Mouse (Mus musculus) layer of hippocampus, adult 8-10 months (tissue): ENCODE results near the gene Dph1. TPM values are rescaled to one million over a fixed set of nuclear protein-coding genes. Genes with fewer than 3 reads are reported as not detected.

Source experiments
- DNase-seq, 2 experiments: peaks; one replicate each; pipeline ENCODE4 v3.0.0; 2022; ENCODE audit warnings: low spot score in 2 of 2
- total RNA-seq, 4 experiments: library from RNA; stranded (reverse); gene quantifications; 2 replicates each; pipeline ENCODE4 v1.2.4; 2022

Dph1 gene
- total RNA-seq = 10 to 100 TPM; 28.9 to 38.6 (median 30.9) TPM

GRCm38 (mm10) chr11:75190905-75191441 lies at the start of gene Dph1:
Dph1 (minus strand) TSS chr11:75191241.
- DNase-seq = no peak

- DNase-seq = no peak
Measured at GRCm38 (mm10) chr11:75240158-75240934, 49.3 kb upstream of the Dph1 start.

- DNase-seq = peak in 1 of 2 experiments; percentile 40
Measured at GRCm38 (mm10) chr11:75234745-75235144, 43.7 kb upstream of the Dph1 start.

GRCm38 (mm10) chr11:75232434-75232833 lies 41.4 kb upstream of the Dph1 start:
- no peak for DNase-seq

- peak in 1 of 2 experiments; percentile 51 for DNase-seq
Measured at GRCm38 (mm10) chr11:75231756-75232155, 40.7 kb upstream of the Dph1 start.

- no peak for DNase-seq
Measured at GRCm38 (mm10) chr11:75230272-75230760, 39.3 kb upstream of the Dph1 start.

GRCm38 (mm10) chr11:75229289-75229688 lies 38.2 kb upstream of the Dph1 start:
- no peak for DNase-seq

GRCm38 (mm10) chr11:75227632-75228031 lies 36.6 kb upstream of the Dph1 start:
- DNase-seq = no peak

- no peak for DNase-seq
Measured at GRCm38 (mm10) chr11:75224835-75225234, 33.8 kb upstream of the Dph1 start.

- DNase-seq = no peak
Measured at GRCm38 (mm10) chr11:75224062-75224461, 33.0 kb upstream of the Dph1 start.

GRCm38 (mm10) chr11:75220517-75221145 lies 29.6 kb upstream of the Dph1 start:
- DNase-seq = no peak

GRCm38 (mm10) chr11:75220115-75220514 lies 29.1 kb upstream of the Dph1 start:
- DNase-seq = peak; percentile 49 to 71

- DNase-seq = no peak
Measured at GRCm38 (mm10) chr11:75214081-75214950, 23.3 kb upstream of the Dph1 start.

- DNase-seq = no peak
Measured at GRCm38 (mm10) chr11:75213372-75214080, 22.5 kb upstream of the Dph1 start.

GRCm38 (mm10) chr11:75212876-75213275 lies 21.8 kb upstream of the Dph1 start:
- no peak for DNase-seq

GRCm38 (mm10) chr11:75212031-75212667 lies 21.1 kb upstream of the Dph1 start:
- no peak for DNase-seq

- no peak for DNase-seq
Measured at GRCm38 (mm10) chr11:75210755-75211154, 19.7 kb upstream of the Dph1 start.

- DNase-seq = no peak
Measured at GRCm38 (mm10) chr11:75210093-75210492, 19.1 kb upstream of the Dph1 start.

- DNase-seq = no peak
Measured at GRCm38 (mm10) chr11:75209363-75209762, 18.3 kb upstream of the Dph1 start.

- DNase-seq = no peak
Measured at GRCm38 (mm10) chr11:75206347-75206746, 15.3 kb upstream of the Dph1 start.
